Mouse (Mus musculus) kidney, postnatal 0 days (tissue): ENCODE results near the gene Dync1h1. TPM values are rescaled to one million over a fixed set of nuclear protein-coding genes. Genes with fewer than 3 reads are reported as not detected.
A peak's percentile ranks its signal among the peaks of the same experiment; 100 is the strongest.
"Not testable (repeated sequence)": the region's sequence is repeated elsewhere in the genome, so short reads cannot be mapped to it uniquely, and the experiment has no call there.

Experiments
- ATAC-seq: fragments of 200-750 bp; cut with Nextera tagmentation; replicated peaks from 2 replicates; pipeline ENCODE4 v1.8.0; 2017; ENCODE audit warnings: low read depth, moderate number of reproducible peaks, moderate TSS enrichment, moderate library complexity; ENCODE audit not compliant: low FRiP score
- DNase-seq: peaks from one replicate; pipeline ENCODE4 v3.0.0-alpha.2; 2016; ENCODE audit warnings: low spot score
- H3K27ac ChIP-seq: fragments of 300-500 bp; sonication (generic); 2 replicates; pipeline ENCODE4 v1.5.1; 2014; ENCODE audit warnings: mild to moderate bottlenecking
- H3K27me3 ChIP-seq: fragments of 300-500 bp; sonication (generic); 2 replicates; pipeline ENCODE4 v1.6.1; 2014; ENCODE audit warnings: low read length, mixed read lengths; ENCODE audit not compliant: insufficient read depth
- H3K36me3 ChIP-seq: fragments of 300-500 bp; sonication (generic); 2 replicates; pipeline ENCODE4 v1.6.1; 2014; ENCODE audit warnings: low read length, mixed read lengths; ENCODE audit not compliant: insufficient read depth
- H3K4me1 ChIP-seq: fragments of 300-500 bp; sonication (generic); replicated peaks from 2 replicates; pipeline ENCODE4 v1.6.1; 2014; ENCODE audit warnings: antibody characterized with exemption, low read length, mixed read lengths; ENCODE audit not compliant: insufficient read depth
- H3K4me2 ChIP-seq: fragments of 300-500 bp; sonication (generic); 2 replicates; pipeline ENCODE4 v1.6.1; 2014; ENCODE audit warnings: mild to moderate bottlenecking, low read length, moderate library complexity, mixed read lengths
- H3K4me3 ChIP-seq: fragments of 300-500 bp; sonication (generic); replicated peaks from 2 replicates; pipeline ENCODE4 v1.5.1; 2014; ENCODE audit warnings: low read depth, low read length
- H3K9ac ChIP-seq: fragments of 300-500 bp; sonication (generic); 2 replicates; pipeline ENCODE4 v1.6.1; 2014; ENCODE audit warnings: low read depth, low read length
- H3K9me3 ChIP-seq: fragments of 300-500 bp; sonication (generic); replicated peaks from 2 replicates; pipeline ENCODE4 v1.6.1; 2016; ENCODE audit warnings: low read length, inconsistent platforms, mixed read lengths
- CTCF ChIP-seq: IDR thresholded peaks from 2 replicates; pipeline ENCODE4 v1.5.1; 2016; ENCODE audit warnings: antibody characterized with exemption, low read depth, mild to moderate bottlenecking, moderate library complexity
- WGBS: fragments of 180-500 bp; shearing (Covaris S2); extraction: QIAGEN DNeasy Blood & Tissue Kit; methylation state at CpG from one replicate; pipeline ENCODE4 v1.1.7; 2014; 5-methylcytosine and 5-hydroxymethylcytosine counted together
- polyA plus RNA-seq: library from polyadenylated mRNA; unstranded; fragments of >200 nt; fragmentation: Nextera tagmentation; extraction: Ambion mirVana; gene quantifications from 2 replicates; pipeline ENCODE4 v1.2.1, GENCODE M21; 2015

Dync1h1 gene
- polyA plus RNA-seq, 1 experiment from 2014 or later, result 33.2 TPM

GRCm38 (mm10) chr12:110702556-110702955 lies 101.3 kb downstream of the Dync1h1 start, which contains the start of gene Hsp90aa1:
Hsp90aa1 (minus strand) TSS chr12:110702728.
- ATAC-seq (no peak), DNase-seq (no peak)
- 42% methylated on average over 4 of the region's 4 CpGs for WGBS

GRCm38 (mm10) chr12:110703008-110703471 lies 101.8 kb downstream of the Dync1h1 start:
- Histone ChIP-seq H3K9me3 (no peaks in the 10 kb centered on the region), H3K27ac (no peak overlapping the region), H3K4me2 (no peak overlapping the region), H3K36me3 (no peaks in the 10 kb centered on the region), H3K4me1 (no peaks in the 10 kb centered on the region), H3K27me3 (no peaks in the 10 kb centered on the region), H3K9ac (no peak overlapping the region), H3K4me3 (no peak overlapping the region)
- 23% methylated on average over 8 of the region's 8 CpGs for WGBS
- ATAC-seq (peak; percentile 57), DNase-seq (peak; percentile 92)
- TF ChIP-seq CTCF, result peak; percentile 98

More at GRCm38 (mm10) chr12:110702556-110702955, 101.3 kb downstream of the Dync1h1 start, which contains the start of gene Hsp90aa1:
- H3K36me3 ChIP-seq, result no peaks in the 10 kb centered on the region
- no peak within 1 kb of the TSS for H3K4me3 ChIP-seq
- no peaks in the 10 kb centered on the region for H3K9me3 ChIP-seq
- H3K4me1 ChIP-seq, result no peaks in the 10 kb centered on the region
- H3K9ac ChIP-seq, result no peak within 1 kb of the TSS
- H3K27me3 ChIP-seq, result no peaks in the 10 kb centered on the region
- no peak within 1 kb of the TSS for H3K4me2 ChIP-seq
- H3K27ac ChIP-seq, result no peak within 1 kb of the TSS
- TF ChIP-seq CTCF, result no peak

GRCm38 (mm10) chr12:110703682-110704081 lies 102.4 kb downstream of the Dync1h1 start:
- no peak overlapping the region for H3K4me3 ChIP-seq
- no peak overlapping the region for H3K4me2 ChIP-seq
- TF ChIP-seq CTCF, result no peak
- H3K27ac ChIP-seq, result no peak overlapping the region
- ATAC-seq, result no peak
- H3K36me3 ChIP-seq, result no peaks in the 10 kb centered on the region
- WGBS, result 69% methylated on average over 7 of the region's 7 CpGs
- no peak for DNase-seq
- H3K9ac ChIP-seq, result no peak overlapping the region
- no peaks in the 10 kb centered on the region for H3K9me3 ChIP-seq
- no peaks in the 10 kb centered on the region for H3K27me3 ChIP-seq
- H3K4me1 ChIP-seq, result no peaks in the 10 kb centered on the region

GRCm38 (mm10) chr12:110705419-110705818 lies 104.2 kb downstream of the Dync1h1 start:
- not testable (repeated sequence) for H3K27ac ChIP-seq, H3K4me2 ChIP-seq, DNase-seq, H3K4me1 ChIP-seq, ATAC-seq, H3K4me3 ChIP-seq, H3K9me3 ChIP-seq, H3K27me3 ChIP-seq, H3K9ac ChIP-seq, H3K36me3 ChIP-seq
- WGBS, result 81% methylated on average over 4 of the region's 4 CpGs

- peak overlapping the region; percentile 53 for H3K4me2 ChIP-seq
- H3K27me3 ChIP-seq, result no peaks in the 10 kb centered on the region
- H3K9me3 ChIP-seq, result no peaks in the 10 kb centered on the region
- peak; percentile 40; the same call in 1 of the 2 replicates for TF ChIP-seq CTCF
- H3K27ac ChIP-seq, result peak overlapping the region; percentile 48; the same call in 1 of the 2 replicates
- H3K4me1 ChIP-seq, result no peaks in the 10 kb centered on the region
- no peaks in the 10 kb centered on the region for H3K36me3 ChIP-seq
- ATAC-seq (peak; percentile 65; the same call in 1 of the 2 replicates), DNase-seq (peak; percentile 80)
- 2% methylated on average over 27 of the region's 27 CpGs for WGBS
- no peak overlapping the region for H3K9ac ChIP-seq
- peak overlapping the region; percentile 25; the same call in 1 of the 2 replicates for H3K4me3 ChIP-seq
Measured at GRCm38 (mm10) chr12:110706337-110707231, 105.3 kb downstream of the Dync1h1 start.

- ATAC-seq (no peak), DNase-seq (no peak)
- Histone ChIP-seq H3K4me2 (no peak overlapping the region), H3K27ac (no peak overlapping the region), H3K27me3 (no peaks in the 10 kb centered on the region), H3K4me1 (no peaks in the 10 kb centered on the region), H3K9ac (no peak overlapping the region), H3K36me3 (no peaks in the 10 kb centered on the region), H3K4me3 (no peak overlapping the region), H3K9me3 (no peaks in the 10 kb centered on the region)
- TF ChIP-seq CTCF, result no peak
- WGBS, result 91% methylated on average over 7 of the region's 7 CpGs
Measured at GRCm38 (mm10) chr12:110707451-110707850, 106.2 kb downstream of the Dync1h1 start.
